Mouse (Mus musculus) brain, embryonic 14.5 days (tissue): ENCODE measurements around the gene Cntnap2.

Experiments
- CTCF ChIP-seq: fragments of 200-500 bp; IDR thresholded peaks from 2 replicates; pipeline ENCODE4 v1.5.1; 2012; ENCODE audit warnings: inconsistent platforms, mild to moderate bottlenecking, moderate library complexity, borderline replicate concordance; ENCODE audit not compliant: insufficient read depth, insufficient read length; ENCODE audit errors: extremely low read depth
- POLR2A ChIP-seq: fragments of 200-500 bp; IDR thresholded peaks from 2 replicates; pipeline ENCODE4 v1.6.1; 2012; ENCODE audit warnings: mild to moderate bottlenecking, inconsistent platforms, borderline replicate concordance; ENCODE audit not compliant: poor library complexity, insufficient read depth, insufficient read length, severe bottlenecking; ENCODE audit errors: extremely low read depth

DNA sequence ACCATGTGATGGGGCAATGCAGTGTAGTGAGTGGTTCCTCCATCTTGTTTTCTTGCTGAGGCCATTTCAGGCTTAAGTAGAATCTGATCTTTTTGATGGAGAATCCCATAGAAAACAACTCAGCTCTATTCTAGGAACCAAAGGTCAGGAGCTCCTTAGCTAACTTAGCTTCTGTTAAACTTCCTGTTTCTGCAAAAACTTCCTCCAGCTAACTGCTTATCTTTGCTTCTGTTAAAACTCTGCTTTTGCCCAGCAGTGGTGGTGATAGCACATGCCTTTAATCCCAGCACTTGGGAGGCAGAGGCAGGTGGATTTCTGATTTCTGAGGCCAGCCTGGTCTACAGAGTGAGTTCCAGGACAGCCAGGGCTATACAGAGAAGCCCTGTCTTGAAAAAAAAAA is 2258.1 kb downstream of the Cntnap2 start:
- TF ChIP-seq CTCF (no peak), POLR2A (no peak)
